In the genomic region with DNA sequence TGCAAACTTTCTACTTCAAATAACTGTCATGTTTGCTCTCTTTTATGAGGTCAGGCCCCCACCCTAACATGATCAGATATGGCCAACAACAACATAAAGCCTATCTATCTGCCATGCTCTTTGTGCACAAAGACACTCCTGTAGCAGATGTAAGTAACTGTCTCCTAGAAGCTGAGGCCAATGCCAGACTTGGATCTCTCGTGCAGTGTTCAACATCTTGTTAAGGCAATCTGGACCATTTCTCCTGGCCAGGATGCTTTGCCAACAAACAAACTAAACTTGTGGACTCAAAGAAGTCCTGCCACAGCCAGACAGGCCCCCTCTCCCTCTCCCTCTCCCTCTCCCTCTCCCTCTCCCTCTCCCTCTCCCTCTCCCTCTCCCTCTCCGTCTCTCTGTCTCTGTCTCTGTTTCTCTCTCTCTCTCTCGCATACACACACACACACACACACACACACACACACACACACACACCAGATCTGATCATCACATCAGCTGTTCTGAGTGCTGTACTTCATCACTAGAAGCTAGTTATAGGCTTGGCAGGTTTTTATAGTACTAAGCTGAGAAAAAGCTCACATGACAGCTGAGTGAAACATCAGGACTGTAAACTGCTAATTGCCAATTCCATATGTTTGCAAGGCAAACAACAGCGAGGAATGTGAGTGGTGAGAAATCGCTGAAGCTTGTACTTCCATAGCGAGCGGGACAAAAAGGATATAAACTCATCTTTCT, we compare ENCODE assay signal across 22 mouse cellular contexts.
DNase-seq lines count a peak whose midpoint lies in the region; ATAC-seq and TF ChIP-seq lines count a peak whose summit lies in the region.
"Had no signal": no experiment of that assay in that cellular context is flagged by ENCODE, and none has a peak within 500 bp of the region (broad histone marks: within the 10 kb centered on the region; RNA-seq: fewer than 3 reads in every experiment).

No protein-coding gene starts in this region.

- H3K4me1 ChIP-seq in forebrain, embryonic 15.5 days = peaks cover 22% of the 10 kb centered on the region
- H3K4me1 ChIP-seq in forebrain, embryonic 10.5 days = peaks cover 6% of the 10 kb centered on the region; the same call in 1 of the 2 replicates
- H3K4me1 ChIP-seq: heart, embryonic 13.5 days; limb, embryonic 12.5 days; liver, embryonic 13.5 days had no signal

- H3K27me3 ChIP-seq in forebrain, embryonic 15.5 days = no peaks in the 10 kb centered on the region
- H3K27me3 ChIP-seq in forebrain, embryonic 10.5 days (ENCODE audit: poor library complexity, severe bottlenecking) = no peaks in the 10 kb centered on the region
- H3K27me3 ChIP-seq: CH12.LX; heart, embryonic 13.5 days; limb, embryonic 12.5 days; liver, embryonic 13.5 days; midbrain, embryonic 15.5 days had no signal

- no peaks in the 10 kb centered on the region for H3K9me3 ChIP-seq in forebrain, embryonic 15.5 days
- H3K9me3 ChIP-seq in forebrain, embryonic 10.5 days = no peaks in the 10 kb centered on the region
- H3K9me3 ChIP-seq: heart, embryonic 13.5 days; limb, embryonic 12.5 days; liver, embryonic 13.5 days; midbrain, embryonic 15.5 days had no signal

- no peak overlapping the region for H3K4me3 ChIP-seq in forebrain, embryonic 15.5 days
- no peak overlapping the region for H3K4me3 ChIP-seq in forebrain, embryonic 10.5 days
- no peak overlapping the region for H3K4me3 ChIP-seq in left cerebral cortex, adult 2 months
- H3K4me3 ChIP-seq: heart, embryonic 13.5 days; limb, embryonic 12.5 days; liver, embryonic 13.5 days; midbrain, embryonic 15.5 days; myocyte had no signal

- no peaks in the 10 kb centered on the region for H3K36me3 ChIP-seq in forebrain, embryonic 15.5 days
- no peaks in the 10 kb centered on the region for H3K36me3 ChIP-seq in forebrain, embryonic 10.5 days (replicated peaks)
- H3K36me3 ChIP-seq: heart, embryonic 13.5 days; limb, embryonic 12.5 days; liver, embryonic 13.5 days; midbrain, embryonic 15.5 days had no signal

- WGBS in forebrain, embryonic 15.5 days = 53% methylated on average over 6 of the region's 7 CpGs
- WGBS in forebrain, embryonic 10.5 days = 91% methylated on average over 5 of the region's 7 CpGs

- intact Hi-C loops in left cerebral cortex, postnatal 25 days (cut with DNase I) = no loop called here
- intact Hi-C loops in left cerebral cortex, adult 2 months (cut with DNase I) = no loop called here

- no peak for DNase-seq in forebrain, embryonic 10.5 days (ENCODE audit: extremely low spot score, low spot score)
- DNase-seq in left cerebral cortex, postnatal 25 days (ENCODE audit: low spot score in 2 of 2) = peak; percentile 10 to 47
- no peak for DNase-seq in left cerebral cortex, adult 2 months (ENCODE audit: extremely low spot score in 1 of 2, low spot score in 2 of 2)
- DNase-seq in right cerebral cortex, postnatal 10 days (ENCODE audit: low spot score in 2 of 2) = peak; percentile 27 to 37
- DNase-seq in right cerebral cortex, postnatal 25 days = no peak
- no peak for DNase-seq in spleen, adult 12 weeks (ENCODE audit: low spot score)
- DNase-seq: adrenal gland, postnatal 25 days; cerebellum, adult 2 months; cerebellum, postnatal 36 days; gastrocnemius, postnatal 14 days; heart, adult 18-20 months; kidney, adult 9 months; liver, embryonic 13.5 days; lung, postnatal 10 days; thymus, postnatal 25 days had no signal

- H3K27ac ChIP-seq in forebrain, embryonic 15.5 days (replicated peaks) = 0 out of 2 replicates have a peak overlapping the region, but pooled peaks have one; percentile 46
- no peak overlapping the region for H3K27ac ChIP-seq in forebrain, embryonic 10.5 days
- no peak overlapping the region for H3K27ac ChIP-seq in left cerebral cortex, adult 2 months
- H3K27ac ChIP-seq: heart, embryonic 13.5 days; hindbrain, embryonic 14.5 days; limb, embryonic 12.5 days; liver, embryonic 13.5 days; midbrain, embryonic 15.5 days had no signal

- no peak overlapping the region for H3K4me2 ChIP-seq in forebrain, embryonic 15.5 days (replicated peaks)
- H3K4me2 ChIP-seq: heart, embryonic 13.5 days; hindbrain, embryonic 14.5 days; limb, embryonic 12.5 days; liver, embryonic 13.5 days; midbrain, embryonic 15.5 days had no signal

- H3K9ac ChIP-seq in forebrain, embryonic 15.5 days (replicated peaks) = no peak overlapping the region
- H3K9ac ChIP-seq: heart, embryonic 13.5 days; hindbrain, embryonic 14.5 days; limb, embryonic 12.5 days; liver, embryonic 13.5 days; midbrain, embryonic 15.5 days had no signal

- no peak for TF ChIP-seq CTCF in left cerebral cortex, adult 2 months (IDR thresholded peaks at IDR 0.05)

- ATAC-seq in forebrain, embryonic 15.5 days (replicated peaks) = peak; percentile 62
- ATAC-seq: midbrain, embryonic 15.5 days had no signal

Comparison
In these comparisons a context has a peak if more than half of its experiments do, and no peak if none do; other contexts are left out.
1. DNase-seq: peak in left cerebral cortex, postnatal 25 days (2 of 2) and right cerebral cortex, postnatal 10 days (2 of 2); none in forebrain, embryonic 10.5 days (single experiment), left cerebral cortex, adult 2 months (0 of 2), right cerebral cortex, postnatal 25 days (single experiment) and spleen, adult 12 weeks (single experiment).